Mouse (Mus musculus) kidney, adult 2 months (tissue): ENCODE data around the gene Gemin7.

Experiments
- CTCF ChIP-seq: fragments of 200-500 bp; conservative IDR thresholded peaks from 2 replicates; pipeline ENCODE4 v1.5.1; 2011; ENCODE audit warnings: low read depth, mild to moderate bottlenecking, control low read depth, low read length, moderate library complexity, mixed read lengths; ENCODE audit not compliant: insufficient read depth, insufficient read length
- POLR2A ChIP-seq: fragments of 200-500 bp; IDR thresholded peaks from one replicate; pipeline ENCODE4 v1.6.1; 2011; ENCODE audit warnings: low read depth, low read length, control low read depth

DNA sequence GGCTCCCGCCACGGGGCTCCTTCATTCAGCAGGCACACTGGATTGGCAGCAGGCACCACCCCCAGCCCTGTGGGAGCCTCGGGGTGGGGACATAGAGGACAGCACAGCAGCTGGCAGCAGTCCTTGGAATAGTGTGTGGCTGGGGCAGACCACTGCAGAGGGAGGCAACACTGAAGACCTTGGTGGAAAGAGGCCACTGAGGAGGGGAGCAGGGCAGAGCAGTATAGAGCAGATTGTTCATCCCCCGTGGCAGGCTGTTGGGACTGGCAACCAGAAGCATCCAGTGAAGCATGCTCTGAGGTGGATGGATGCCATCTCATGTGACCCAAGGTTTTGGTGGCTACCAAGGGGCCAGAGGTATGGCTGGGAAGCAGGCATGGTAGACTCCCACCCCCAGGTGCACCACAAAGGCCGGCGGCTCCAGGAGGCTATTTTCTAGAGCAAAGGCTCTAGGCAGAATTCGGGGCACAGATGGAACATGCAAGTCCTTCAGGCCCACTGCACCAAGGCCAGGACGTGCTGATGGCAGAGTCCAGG is 35.2 kb downstream of the Gemin7 start:
- TF ChIP-seq CTCF, result no peak
- no peak for TF ChIP-seq POLR2A
